Mouse (Mus musculus) CH12.LX (cell line): ENCODE measurements around the gene Npnt. TPM values are rescaled to one million over a fixed set of nuclear protein-coding genes. Genes with fewer than 3 reads are reported as not detected.

Experiments
- DNase-seq: peaks from one replicate; pipeline ENCODE4 v3.0.0-alpha.2; 2013; ENCODE audit errors: extremely low read depth
- H3K27ac ChIP-seq: 2 replicates; pipeline ENCODE4 v1.5.1; 2012; ENCODE audit warnings: low read depth, mild to moderate bottlenecking, control low read depth, moderate library complexity; ENCODE audit not compliant: insufficient read depth
- H3K27me3 ChIP-seq: replicated peaks from 2 replicates; pipeline ENCODE3; 2012; ENCODE audit warnings: inconsistent platforms
- H3K36me3 ChIP-seq, 2 experiments: replicated peaks in 1 of 2; 2 replicates each; pipeline versions ENCODE3 to v1.6.1; 2012; ENCODE audit warnings: inconsistent platforms in 1 of 2, low read length in 1 of 2, mild to moderate bottlenecking in 1 of 2, mixed read lengths in 1 of 2, moderate library complexity in 1 of 2; ENCODE audit not compliant: control insufficient read depth in 1 of 2, insufficient read depth in 1 of 2
- H3K4me1 ChIP-seq, 2 experiments: 2 replicates each; pipeline ENCODE4 v1.6.1; 2012; ENCODE audit warnings: inconsistent platforms in 1 of 2, moderate library complexity in 1 of 2; ENCODE audit not compliant: insufficient read depth in 2 of 2, control insufficient read depth in 1 of 2
- H3K4me2 ChIP-seq: 2 replicates; pipeline ENCODE4 v1.6.1; 2012; ENCODE audit warnings: low read depth, mild to moderate bottlenecking, control low read depth; ENCODE audit not compliant: poor library complexity, insufficient read depth, severe bottlenecking
- H3K4me3 ChIP-seq, 3 experiments: fragments of 150-350 bp in 1 of 3; sonication (generic) in 1 of 3; replicated peaks in 1 of 3; 2 replicates each; pipeline versions ENCODE3 to v1.5.1; 2011 to 2012; ENCODE audit warnings: low read depth in 2 of 3, low read length in 2 of 3, mild to moderate bottlenecking in 2 of 3, moderate library complexity in 2 of 3, control low read depth in 1 of 3, improper control_type of control experiment in 1 of 3, inconsistent platforms in 1 of 3, mixed read lengths in 1 of 3; ENCODE audit not compliant: poor library complexity in 1 of 3
- H3K79me2 ChIP-seq: replicated peaks from 2 replicates; pipeline ENCODE4 v1.6.1; 2012; ENCODE audit warnings: mild to moderate bottlenecking, moderate library complexity; ENCODE audit not compliant: control insufficient read depth, poor library complexity, insufficient read depth, severe bottlenecking; ENCODE audit errors: extremely low read depth
- H3K9ac ChIP-seq: 2 replicates; pipeline ENCODE4 v1.6.1; 2012; ENCODE audit warnings: low read depth, mild to moderate bottlenecking, control low read depth, moderate library complexity; ENCODE audit not compliant: insufficient read depth
- H3K9me3 ChIP-seq: replicated peaks from 2 replicates; pipeline ENCODE3; 2012; ENCODE audit warnings: low read length, inconsistent platforms, mixed read lengths
- BHLHE40 ChIP-seq: IDR thresholded peaks from 2 replicates; pipeline ENCODE4 v1.6.1; 2011; ENCODE audit warnings: mild to moderate bottlenecking, low read depth, low read length, improper control_type of control experiment
- CHD2 ChIP-seq: IDR thresholded peaks from 2 replicates; pipeline ENCODE4 v1.6.1; 2011; ENCODE audit warnings: low read length, improper control_type of control experiment
- E2F4 ChIP-seq: IDR thresholded peaks from 2 replicates; pipeline ENCODE4 v1.6.1; 2011; ENCODE audit warnings: low read depth, low read length, improper control_type of control experiment; ENCODE audit not compliant: insufficient replicate concordance
- EP300 ChIP-seq: IDR thresholded peaks from 2 replicates; pipeline ENCODE4 v1.6.1; 2011; ENCODE audit warnings: low read length, improper control_type of control experiment
- GABPA ChIP-seq: IDR thresholded peaks from 2 replicates; pipeline ENCODE4 v1.6.1; 2012; ENCODE audit warnings: low read depth, low read length, improper control_type of control experiment, inconsistent platforms; ENCODE audit not compliant: insufficient replicate concordance
- HCFC1 ChIP-seq: IDR thresholded peaks from 2 replicates; pipeline ENCODE4 v1.6.1; 2012; ENCODE audit warnings: low read depth, mild to moderate bottlenecking, inconsistent platforms, low read length, improper control_type of control experiment
- IRF4 ChIP-seq: IDR thresholded peaks from 2 replicates; pipeline ENCODE4 v1.6.1; 2014; ENCODE audit warnings: low read depth, mild to moderate bottlenecking, inconsistent platforms, low read length, improper control_type of control experiment
- KAT2A ChIP-seq: IDR thresholded peaks from 2 replicates; pipeline ENCODE4 v1.6.1; 2012; ENCODE audit warnings: low read length, improper control_type of control experiment, inconsistent platforms; ENCODE audit not compliant: insufficient replicate concordance
- MAFK ChIP-seq: IDR thresholded peaks from 2 replicates; pipeline ENCODE4 v1.6.1; 2011; ENCODE audit warnings: low read length, improper control_type of control experiment; ENCODE audit not compliant: insufficient replicate concordance
- MAX ChIP-seq: IDR thresholded peaks from 2 replicates; pipeline ENCODE4 v1.6.1; 2011; ENCODE audit warnings: low read length, improper control_type of control experiment
- MAZ ChIP-seq: IDR thresholded peaks from 2 replicates; pipeline ENCODE4 v1.6.1; 2012; ENCODE audit warnings: low read depth, mild to moderate bottlenecking, inconsistent platforms, low read length, improper control_type of control experiment, moderate library complexity
- MXI1 ChIP-seq: IDR thresholded peaks from 2 replicates; pipeline ENCODE4 v1.6.1; 2011; ENCODE audit warnings: mild to moderate bottlenecking, low read depth, low read length, improper control_type of control experiment
- NRF1 ChIP-seq: IDR thresholded peaks from 2 replicates; pipeline ENCODE4 v1.6.1; 2014; ENCODE audit warnings: low read depth, mild to moderate bottlenecking, inconsistent platforms, low read length, improper control_type of control experiment, moderate library complexity
- POLR2A ChIP-seq: IDR thresholded peaks from 2 replicates; pipeline ENCODE4 v1.6.1; 2011; ENCODE audit warnings: low read depth, mild to moderate bottlenecking, improper control_type of control experiment, low read length
- POLR2AphosphoS2 ChIP-seq: IDR thresholded peaks from 2 replicates; pipeline ENCODE4 v1.6.1; 2011; ENCODE audit warnings: low read depth, low read length, improper control_type of control experiment
- USF1 ChIP-seq: IDR thresholded peaks from 2 replicates; pipeline ENCODE4 v1.6.1; 2014; ENCODE audit warnings: low read depth, mild to moderate bottlenecking, inconsistent platforms, low read length, improper control_type of control experiment
- USF2 ChIP-seq: conservative IDR thresholded peaks from 2 replicates; pipeline ENCODE4 v1.6.1; 2011; ENCODE audit warnings: low read depth, low read length, improper control_type of control experiment
- ZC3H11A ChIP-seq: IDR thresholded peaks from 2 replicates; pipeline ENCODE4 v1.6.1; 2012; ENCODE audit warnings: low read depth, mild to moderate bottlenecking, inconsistent platforms, low read length, improper control_type of control experiment
- ZKSCAN1 ChIP-seq: IDR thresholded peaks from 2 replicates; pipeline ENCODE4 v1.6.1; 2012; ENCODE audit warnings: low read depth, inconsistent platforms, low read length, improper control_type of control experiment, borderline replicate concordance
- dilution Hi-C: fragments of 300-500 bp; cut with MboI; formaldehyde crosslinking; loops from 2 replicates; pipeline ENCODE4 v1.14.3; 2020; ENCODE audit warnings: low sequenced_read_pairs; ENCODE audit not compliant: extremely low pct_unique_long_range_greater_than_20kb, extremely low pct_ligation_motif_present
- in situ Hi-C: fragments of 300-500 bp; cut with MboI; formaldehyde crosslinking; loops from 3 replicates; pipeline ENCODE4 v1.14.3; 2019; ENCODE audit warnings: low sequenced_read_pairs, low pct_ligation_motif_present, low pct_unique_long_range_greater_than_20kb, mixed read lengths
- polyA plus RNA-seq: library from polyadenylated mRNA; unstranded; fragments of >175 nt; gene quantifications from 2 replicates; pipeline ENCODE4 v1.2.1, GENCODE M21; 2012; ENCODE audit warnings: low read depth; ENCODE audit not compliant: insufficient read length
- total RNA-seq, 2 experiments: library from RNA; depleted of rRNA; stranded (reverse); fragments of 300-350 nt in 1 of 2; fragments of >200 nt in 1 of 2; gene quantifications; 2 replicates each; pipeline ENCODE4 v1.2.3; 2012 to 2014

The Npnt gene
- total and polyA plus RNA-seq, 3 experiments, result 0.08 to 1.0 (median 0.20) TPM

- H3K9ac ChIP-seq, result no peak overlapping the region
- DNase-seq, result no peak
- in situ Hi-C loops (no loop called here), dilution Hi-C loops (no loop called here)
- no peaks in the 10 kb centered on the region for H3K79me2 ChIP-seq
- H3K27me3 ChIP-seq, result peaks cover 2% of the 10 kb centered on the region
- no peak overlapping the region for H3K4me3 ChIP-seq
- peaks cover 4% of the 10 kb centered on the region in 2 experiments; a peak in 1 of 4 replicates for H3K4me1 ChIP-seq
- H3K36me3 ChIP-seq, result no peaks in the 10 kb centered on the region
- H3K27ac ChIP-seq, result no peak overlapping the region
- peaks cover 5% of the 10 kb centered on the region for H3K9me3 ChIP-seq
- no peak for TF ChIP-seq HCFC1
- TF ChIP-seq EP300, result no peak
- no peak for TF ChIP-seq ZKSCAN1
- TF ChIP-seq USF2, result no peak
- no peak for TF ChIP-seq POLR2AphosphoS2
- TF ChIP-seq MAFK, result no peak
- no peak for TF ChIP-seq POLR2A
- no peak for TF ChIP-seq MAX
- no peak for TF ChIP-seq KAT2A
- TF ChIP-seq IRF4, result no peak
- TF ChIP-seq ZC3H11A, result no peak
- no peak for TF ChIP-seq MAZ
- no peak for TF ChIP-seq CHD2
- no peak for TF ChIP-seq BHLHE40
- H3K4me2 ChIP-seq, result no peak overlapping the region
Measured at GRCm38 (mm10) chr3:132945669-132946068, 4.4 kb downstream of the Npnt start.

GRCm38 (mm10) chr3:132944609-132945008 lies 5.5 kb downstream of the Npnt start:
- Histone ChIP-seq H3K4me3 (no peak overlapping the region), H3K4me1 (peaks cover 4% of the 10 kb centered on the region in 2 experiments; a peak in 1 of 4 replicates), H3K9ac (no peak overlapping the region), H3K27ac (no peak overlapping the region), H3K9me3 (peaks cover 2% of the 10 kb centered on the region), H3K36me3 (no peaks in the 10 kb centered on the region), H3K4me2 (no peak overlapping the region), H3K27me3 (peaks cover 1% of the 10 kb centered on the region), H3K79me2 (no peaks in the 10 kb centered on the region)
- dilution Hi-C loops, result no loop called here
- TF ChIP-seq USF1 (no peak), POLR2A (no peak), MXI1 (no peak), GABPA (no peak), BHLHE40 (no peak), E2F4 (no peak), NRF1 (no peak)
- no peak for DNase-seq
- in situ Hi-C loops, result no loop called here
